Mouse (Mus musculus) ES-CJ7 (cell line): ENCODE measurements around the gene Prdx2.
A peak's percentile ranks its signal among the peaks of the same experiment; 100 is the strongest.

Experiments
- DNase-seq: peaks from one replicate; pipeline ENCODE4 v3.0.0; 2011; ENCODE audit warnings: low read depth, low spot score

Gene Prdx2

DNA sequence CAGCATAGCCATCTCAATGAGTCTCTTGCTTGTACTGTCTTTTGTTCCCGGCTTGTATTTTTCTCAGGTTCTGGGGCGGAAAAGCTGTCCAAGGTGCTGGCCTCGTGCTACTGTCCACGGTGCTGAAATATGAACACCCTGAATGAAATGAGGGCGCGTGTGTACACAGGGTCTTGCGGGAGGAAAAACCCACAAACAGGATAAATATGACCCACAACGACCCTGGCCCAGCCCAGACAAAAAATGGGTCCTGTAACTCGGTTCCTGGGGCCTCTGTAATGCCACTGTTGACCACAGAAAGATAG lies 22.2 kb upstream of the Prdx2 start:
- no peak for DNase-seq

GRCm38 (mm10) chr8:84949753-84950152 lies 19.6 kb upstream of the Prdx2 start:
- DNase-seq = peak; percentile 71

- peak; percentile 89 for DNase-seq
Measured at GRCm38 (mm10) chr8:84952612-84953255, 16.7 kb upstream of the Prdx2 start.

GRCm38 (mm10) chr8:84956768-84957167 lies 12.6 kb upstream of the Prdx2 start:
- DNase-seq = peak; percentile 97

DNA sequence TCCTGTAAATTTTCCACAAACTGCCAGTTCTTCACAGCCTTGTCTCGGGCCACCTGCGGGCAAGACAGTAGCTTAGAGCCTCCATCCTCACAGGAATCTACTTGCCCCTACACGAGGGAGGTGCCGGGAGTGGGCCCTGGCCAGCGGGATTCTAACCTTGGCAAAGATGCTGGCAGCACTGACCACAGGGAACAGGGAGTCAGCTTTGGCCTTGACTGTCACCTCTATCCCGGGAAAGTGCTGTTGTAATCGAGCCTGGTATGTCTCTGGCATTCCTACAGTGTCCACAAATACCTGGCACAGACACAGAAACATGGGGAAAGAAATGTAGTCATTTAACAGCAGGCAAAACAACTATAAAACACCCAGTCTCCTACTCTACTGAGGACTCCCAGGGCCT lies 9.6 kb upstream of the Prdx2 start:
- DNase-seq = no peak

GRCm38 (mm10) chr8:84963952-84964351 lies 5.4 kb upstream of the Prdx2 start:
- DNase-seq = no peak

- DNase-seq = peak; percentile 100
Measured at GRCm38 (mm10) chr8:84965731-84966291, 3.6 kb upstream of the Prdx2 start.

DNA sequence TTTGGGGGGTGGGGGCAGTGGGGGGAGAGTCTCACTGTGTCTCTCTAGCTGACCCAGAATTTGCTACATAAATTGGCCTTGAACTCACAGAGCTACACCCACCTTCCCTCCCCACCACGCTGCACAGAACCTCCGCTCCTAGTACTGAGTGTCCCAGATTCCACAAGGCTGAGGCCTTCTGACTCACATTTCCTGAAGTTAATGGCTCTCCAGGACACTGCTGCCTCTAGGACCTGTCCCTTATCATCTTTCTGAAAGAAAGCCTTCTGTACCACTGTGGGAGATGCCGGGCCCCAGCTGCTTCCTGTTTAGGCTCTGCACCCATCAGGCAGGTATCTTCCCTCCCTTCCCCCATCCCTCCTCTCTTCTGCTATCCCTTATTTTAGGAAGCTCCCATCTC lies 2.8 kb upstream of the Prdx2 start:
- DNase-seq = no peak

GRCm38 (mm10) chr8:84967532-84968304 lies 1.7 kb upstream of the Prdx2 start:
- no peak for DNase-seq

- DNase-seq = no peak
Measured at GRCm38 (mm10) chr8:84968650-84969049, 737 bp upstream of the Prdx2 start.

DNA sequence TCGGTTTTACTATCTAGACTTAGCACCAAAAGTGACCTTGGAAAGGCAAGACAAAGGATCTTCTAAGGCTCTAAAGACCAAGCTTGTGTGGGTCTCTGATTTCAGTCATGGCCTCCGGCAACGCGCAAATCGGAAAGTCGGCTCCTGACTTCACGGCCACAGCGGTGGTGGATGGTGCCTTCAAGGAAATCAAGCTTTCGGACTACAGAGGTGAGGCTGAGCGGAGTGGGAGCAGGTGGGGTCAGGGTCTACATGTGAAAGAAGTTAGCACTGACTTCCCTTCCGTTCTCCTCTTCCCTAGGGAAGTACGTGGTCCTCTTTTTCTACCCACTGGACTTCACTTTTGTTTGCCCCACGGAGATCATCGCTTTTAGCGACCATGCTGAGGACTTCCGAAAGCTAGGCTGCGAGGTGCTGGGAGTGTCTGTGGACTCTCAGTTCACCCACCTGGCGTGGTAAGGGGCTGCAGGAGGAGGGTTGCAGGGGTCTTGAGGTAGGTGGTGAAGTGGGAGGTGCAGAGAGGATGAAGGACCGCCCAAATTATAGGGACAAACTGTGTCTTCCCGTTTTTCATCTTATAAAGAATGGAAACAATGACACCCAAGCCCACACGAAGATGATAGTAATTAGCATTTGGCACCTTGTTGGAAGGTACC lies 876 bp downstream of the Prdx2 start:
- DNase-seq = peak; percentile 51

GRCm38 (mm10) chr8:84970913-84971312 lies 1.5 kb downstream of the Prdx2 start:
- DNase-seq = no peak

DNA sequence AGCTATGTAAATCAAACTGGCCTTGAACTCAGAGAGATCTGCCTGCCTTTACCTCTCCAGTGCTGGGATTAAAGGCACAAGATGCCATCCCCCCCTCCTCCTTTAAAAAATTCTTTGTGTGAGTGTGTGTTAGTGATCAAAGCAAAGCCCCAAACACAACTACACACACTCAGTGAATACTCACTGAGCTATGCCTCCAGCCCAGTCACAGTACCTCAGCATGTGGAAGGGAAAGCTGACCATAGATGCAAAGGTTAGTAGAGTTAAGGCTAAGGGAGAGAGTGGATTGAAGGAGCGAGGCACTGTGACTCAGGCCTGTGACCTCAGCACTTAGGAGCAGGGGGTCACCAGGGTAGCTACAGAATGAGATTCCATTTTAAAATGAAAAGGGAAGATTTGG lies 3.7 kb downstream of the Prdx2 start:
- DNase-seq = no peak

GRCm38 (mm10) chr8:84973803-84974542 lies 4.6 kb downstream of the Prdx2 start:
- peak; percentile 85 for DNase-seq

- no peak for DNase-seq
Measured at GRCm38 (mm10) chr8:84974543-84975142, 5.3 kb downstream of the Prdx2 start.

DNA sequence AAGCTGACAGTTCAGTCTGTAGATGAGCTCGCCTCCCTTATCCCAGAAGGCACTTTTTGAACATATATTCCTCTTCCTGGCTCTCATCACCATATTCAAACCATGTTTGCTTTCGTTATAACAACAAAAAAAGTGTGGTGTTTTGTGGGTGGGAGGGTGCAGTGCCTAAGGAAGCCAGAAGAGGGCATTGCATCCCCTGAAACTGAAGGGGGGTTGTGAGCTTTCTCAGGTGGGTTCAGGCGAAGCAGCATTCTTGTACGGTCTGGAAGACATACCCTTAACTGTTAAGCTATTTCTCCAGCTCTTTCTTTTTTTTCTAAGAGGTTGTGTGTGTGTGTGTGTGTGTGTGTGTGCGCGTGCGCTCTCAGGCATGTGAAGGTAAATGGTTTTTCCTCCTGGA lies 6.0 kb downstream of the Prdx2 start:
- peak; percentile 89 for DNase-seq

GRCm38 (mm10) chr8:84976031-84976762 lies 6.8 kb downstream of the Prdx2 start:
- DNase-seq = peak; percentile 99

- DNase-seq = no peak
Measured at GRCm38 (mm10) chr8:84976763-84977434, 7.5 kb downstream of the Prdx2 start.

- DNase-seq = peak; percentile 77
Measured at GRCm38 (mm10) chr8:84977435-84978247, 8.3 kb downstream of the Prdx2 start.
